Mouse (Mus musculus): ENCODE measurements around the gene Cd109.

GRCm38 (mm10) chr9:78590471-78590870 lies 24.9 kb upstream of the Cd109 start:
- TF ChIP-seq GATA1 (IDR thresholded peaks at IDR 0.05; ENCODE audit: borderline replicate concordance, low read length) (no peak), FLI1 (IDR thresholded peaks at IDR 0.05; ENCODE audit: low read length) (no peak)

Measured in megakaryocyte, embryonic 14.5 days (primary cell).